Mouse (Mus musculus): ENCODE data around the gene H2-Q6. TPM values are rescaled to one million over a fixed set of nuclear protein-coding genes. Genes with fewer than 3 reads are reported as not detected.
A peak's percentile ranks its signal among the peaks of the same experiment; 100 is the strongest.
"Not testable (repeated sequence)": the region's sequence is repeated elsewhere in the genome, so short reads cannot be mapped to it uniquely, and the experiment has no call there.

Gene H2-Q6
- polyA plus RNA-seq, 1 experiment from 2014 or later: 0.28 TPM

- 0 out of 2 replicates have a peak, but pooled peaks have one; percentile 20 for ATAC-seq (ENCODE audit: insufficient number of reproducible peaks, insufficient read depth, low FRiP score, low TSS enrichment, low read depth)
- not testable (repeated sequence) for H3K9me3 ChIP-seq, H3K9ac ChIP-seq, H3K36me3 ChIP-seq, H3K4me2 ChIP-seq, H3K27ac ChIP-seq, H3K4me1 ChIP-seq, H3K4me3 ChIP-seq
- WGBS: 58% methylated on average over 4 of the region's 4 CpGs
- H3K27me3 ChIP-seq: peaks cover 30% of the 10 kb centered on the region
Observed at GRCm38 (mm10) chr17:35419564-35419963, 5.1 kb upstream of the H2-Q6 start.

- ATAC-seq (ENCODE audit: insufficient number of reproducible peaks, insufficient read depth, low FRiP score, low TSS enrichment, low read depth); H3K27ac ChIP-seq; H3K4me3 ChIP-seq; H3K4me1 ChIP-seq; H3K9me3 ChIP-seq; H3K36me3 ChIP-seq; H3K4me2 ChIP-seq; H3K9ac ChIP-seq: not testable (repeated sequence)
- peaks cover 37% of the 10 kb centered on the region for H3K27me3 ChIP-seq
- 13% methylated on average over 11 of the region's 11 CpGs for WGBS
Observed at GRCm38 (mm10) chr17:35420206-35420810, 4.3 kb upstream of the H2-Q6 start.

GRCm38 (mm10) chr17:35421331-35421730 lies 3.3 kb upstream of the H2-Q6 start:
- WGBS: 87% methylated on average over 4 of the region's 4 CpGs
- ATAC-seq (ENCODE audit: insufficient number of reproducible peaks, insufficient read depth, low FRiP score, low TSS enrichment, low read depth); H3K4me1 ChIP-seq; H3K36me3 ChIP-seq; H3K4me2 ChIP-seq; H3K9me3 ChIP-seq; H3K4me3 ChIP-seq; H3K9ac ChIP-seq; H3K27ac ChIP-seq: not testable (repeated sequence)
- H3K27me3 ChIP-seq: peaks cover 47% of the 10 kb centered on the region

- not testable (repeated sequence) for ATAC-seq (ENCODE audit: insufficient number of reproducible peaks, insufficient read depth, low FRiP score, low TSS enrichment, low read depth); H3K36me3 ChIP-seq; H3K4me1 ChIP-seq; H3K4me2 ChIP-seq; H3K9ac ChIP-seq; H3K4me3 ChIP-seq; H3K27ac ChIP-seq; H3K9me3 ChIP-seq
- peaks cover 50% of the 10 kb centered on the region for H3K27me3 ChIP-seq
- 85% methylated on average over 5 of the region's 5 CpGs for WGBS
Observed at GRCm38 (mm10) chr17:35422360-35422759, 2.3 kb upstream of the H2-Q6 start.

GRCm38 (mm10) chr17:35423131-35423810 lies 1.4 kb upstream of the H2-Q6 start:
- not testable (repeated sequence) for H3K4me1 ChIP-seq; H3K9ac ChIP-seq; H3K4me2 ChIP-seq; ATAC-seq (ENCODE audit: insufficient number of reproducible peaks, insufficient read depth, low FRiP score, low TSS enrichment, low read depth); H3K36me3 ChIP-seq; H3K27ac ChIP-seq; H3K4me3 ChIP-seq; H3K9me3 ChIP-seq
- WGBS: 74% methylated on average over 3 of the region's 3 CpGs
- peaks cover 50% of the 10 kb centered on the region for H3K27me3 ChIP-seq

GRCm38 (mm10) chr17:35424106-35424505 lies 544 bp upstream of the H2-Q6 start:
- not testable (repeated sequence) for H3K4me2 ChIP-seq; H3K9me3 ChIP-seq; H3K4me3 ChIP-seq; H3K36me3 ChIP-seq; H3K27ac ChIP-seq; ATAC-seq (ENCODE audit: insufficient number of reproducible peaks, insufficient read depth, low FRiP score, low TSS enrichment, low read depth); H3K4me1 ChIP-seq; H3K9ac ChIP-seq
- H3K27me3 ChIP-seq: peaks cover 47% of the 10 kb centered on the region
- 76% methylated on average over 3 of the region's 3 CpGs for WGBS

GRCm38 (mm10) chr17:35425474-35425873 lies 824 bp downstream of the H2-Q6 start:
- Histone ChIP-seq H3K4me2 (peak overlapping the region; percentile 62), H3K4me3 (peak overlapping the region; percentile 40), H3K27me3 (peaks cover 53% of the 10 kb centered on the region)
- WGBS: 11% methylated on average over 28 of the region's 28 CpGs
- H3K4me1 ChIP-seq; H3K36me3 ChIP-seq; H3K9ac ChIP-seq; H3K9me3 ChIP-seq; ATAC-seq (ENCODE audit: insufficient number of reproducible peaks, insufficient read depth, low FRiP score, low TSS enrichment, low read depth); H3K27ac ChIP-seq: not testable (repeated sequence)

- not testable (repeated sequence) for H3K9ac ChIP-seq; H3K9me3 ChIP-seq; H3K4me1 ChIP-seq; H3K4me2 ChIP-seq; H3K4me3 ChIP-seq; H3K27ac ChIP-seq; H3K36me3 ChIP-seq; ATAC-seq (ENCODE audit: insufficient number of reproducible peaks, insufficient read depth, low FRiP score, low TSS enrichment, low read depth)
- peaks cover 38% of the 10 kb centered on the region for H3K27me3 ChIP-seq
- WGBS: 85% methylated on average over 6 of the region's 6 CpGs
Observed at GRCm38 (mm10) chr17:35428883-35429282, 4.2 kb downstream of the H2-Q6 start.

GRCm38 (mm10) chr17:35430671-35431070 lies 6.0 kb downstream of the H2-Q6 start:
- not testable (repeated sequence) for H3K4me1 ChIP-seq; H3K9me3 ChIP-seq; H3K36me3 ChIP-seq; H3K4me2 ChIP-seq; H3K9ac ChIP-seq; ATAC-seq (ENCODE audit: insufficient number of reproducible peaks, insufficient read depth, low FRiP score, low TSS enrichment, low read depth); H3K4me3 ChIP-seq; H3K27ac ChIP-seq
- H3K27me3 ChIP-seq: peaks cover 22% of the 10 kb centered on the region
- 84% methylated on average over 6 of the region's 6 CpGs for WGBS

- H3K9me3 ChIP-seq; H3K9ac ChIP-seq; H3K4me2 ChIP-seq; H3K4me1 ChIP-seq; H3K4me3 ChIP-seq; ATAC-seq (ENCODE audit: insufficient number of reproducible peaks, insufficient read depth, low FRiP score, low TSS enrichment, low read depth); H3K27ac ChIP-seq; H3K36me3 ChIP-seq: not testable (repeated sequence)
- peaks cover 13% of the 10 kb centered on the region; the same call in 1 of the 2 replicates for H3K27me3 ChIP-seq
- WGBS: 82% methylated on average over 3 of the region's 3 CpGs
Observed at GRCm38 (mm10) chr17:35432167-35432566, 7.5 kb downstream of the H2-Q6 start.

GRCm38 (mm10) chr17:35434836-35435235 lies 10.2 kb downstream of the H2-Q6 start:
- H3K9me3 ChIP-seq; H3K36me3 ChIP-seq; H3K27ac ChIP-seq; H3K9ac ChIP-seq; H3K4me1 ChIP-seq; ATAC-seq (ENCODE audit: insufficient number of reproducible peaks, insufficient read depth, low FRiP score, low TSS enrichment, low read depth); H3K4me2 ChIP-seq; H3K4me3 ChIP-seq: not testable (repeated sequence)
- 7% methylated on average over 8 of the region's 8 CpGs for WGBS
- peaks cover 22% of the 10 kb centered on the region for H3K27me3 ChIP-seq

- H3K27me3 ChIP-seq: peaks cover 28% of the 10 kb centered on the region
- not testable (repeated sequence) for H3K27ac ChIP-seq; H3K4me3 ChIP-seq; H3K9ac ChIP-seq; H3K36me3 ChIP-seq; ATAC-seq (ENCODE audit: insufficient number of reproducible peaks, insufficient read depth, low FRiP score, low TSS enrichment, low read depth); H3K4me2 ChIP-seq; H3K4me1 ChIP-seq; H3K9me3 ChIP-seq
- 65% methylated on average over 3 of the region's 3 CpGs for WGBS
Observed at GRCm38 (mm10) chr17:35435577-35435976, 10.9 kb downstream of the H2-Q6 start.

Measured in embryonic facial prominence, embryonic 13.5 days (tissue).